Mouse (Mus musculus) intestine, postnatal 0 days (tissue): ENCODE measurements around the gene Map4k4. TPM values are rescaled to one million over a fixed set of nuclear protein-coding genes. Genes with fewer than 3 reads are reported as not detected.

Experiments used
- ATAC-seq: fragments of 200-750 bp; cut with Nextera tagmentation; 2 replicates; pipeline ENCODE4 v1.8.0; 2017; ENCODE audit warnings: mild to moderate bottlenecking, moderate TSS enrichment, moderate library complexity
- H3K27ac ChIP-seq: fragments of 300-500 bp; sonication (generic); 2 replicates; pipeline ENCODE4 v1.5.1; 2014; ENCODE audit warnings: mild to moderate bottlenecking, low read depth, low read length, moderate library complexity
- H3K27me3 ChIP-seq: fragments of 300-500 bp; sonication (generic); replicated peaks from 2 replicates; pipeline ENCODE4 v1.6.1; 2014; ENCODE audit warnings: low read length, mixed read lengths; ENCODE audit not compliant: control insufficient read depth, insufficient read depth
- H3K36me3 ChIP-seq: fragments of 300-500 bp; sonication (generic); 2 replicates; pipeline ENCODE4 v1.6.1; 2014; ENCODE audit warnings: mild to moderate bottlenecking, moderate library complexity; ENCODE audit not compliant: control insufficient read depth, insufficient read depth
- H3K4me1 ChIP-seq: fragments of 300-500 bp; sonication (generic); replicated peaks from 2 replicates; pipeline ENCODE4 v1.6.1; 2014; ENCODE audit warnings: antibody characterized with exemption, low read length, mixed read lengths; ENCODE audit not compliant: control insufficient read depth, insufficient read depth
- H3K4me2 ChIP-seq: fragments of 300-500 bp; sonication (generic); replicated peaks from 2 replicates; pipeline ENCODE4 v1.6.1; 2014; ENCODE audit warnings: low read depth, mild to moderate bottlenecking, moderate library complexity
- H3K4me3 ChIP-seq: fragments of 300-500 bp; sonication (generic); 2 replicates; pipeline ENCODE4 v1.5.1; 2014; ENCODE audit warnings: low read depth, low read length
- H3K9ac ChIP-seq: fragments of 300-500 bp; sonication (generic); 2 replicates; pipeline ENCODE4 v1.6.1; 2014; ENCODE audit warnings: mild to moderate bottlenecking, low read depth, low read length
- H3K9me3 ChIP-seq: fragments of 300-500 bp; sonication (generic); 2 replicates; pipeline ENCODE4 v1.6.1; 2016; ENCODE audit warnings: mixed run types; ENCODE audit not compliant: control insufficient read depth
- CTCF ChIP-seq: sonication (generic); IDR thresholded peaks from 2 replicates; pipeline ENCODE4 v1.5.1; 2016; ENCODE audit warnings: low read depth, mild to moderate bottlenecking, control low read depth, antibody characterized with exemption, moderate library complexity
- WGBS: fragments of 180-500 bp; shearing (Covaris S2); extraction: QIAGEN DNeasy Blood & Tissue Kit; methylation state at CpG from one replicate; pipeline ENCODE4 v1.1.7; 2014; 5-methylcytosine and 5-hydroxymethylcytosine counted together
- polyA plus RNA-seq: library from polyadenylated mRNA; unstranded; fragments of >200 nt; fragmentation: Nextera tagmentation; extraction: Ambion mirVana; gene quantifications from 2 replicates; pipeline ENCODE4 v1.2.1, GENCODE M21; 2015

Gene Map4k4
- polyA plus RNA-seq, 1 experiment from 2014 or later, result 6.8 TPM

- TF ChIP-seq CTCF, result no peak
- H3K9me3 ChIP-seq, result no peaks in the 10 kb centered on the region
- H3K36me3 ChIP-seq, result peaks cover 16% of the 10 kb centered on the region
- H3K4me1 ChIP-seq, result no peaks in the 10 kb centered on the region
- H3K4me2 ChIP-seq, result no peak overlapping the region
- no peak overlapping the region for H3K4me3 ChIP-seq
- H3K27ac ChIP-seq, result no peak overlapping the region
- no peak overlapping the region for H3K9ac ChIP-seq
- ATAC-seq, result no peak
- no peaks in the 10 kb centered on the region for H3K27me3 ChIP-seq
- 86% methylated on average over 5 of the region's 5 CpGs for WGBS
Measured at GRCm38 (mm10) chr1:40029597-40029996, 128.9 kb downstream of the Map4k4 start.

- Histone ChIP-seq H3K4me1 (no peaks in the 10 kb centered on the region), H3K4me2 (no peak overlapping the region), H3K4me3 (no peak overlapping the region), H3K27me3 (no peaks in the 10 kb centered on the region), H3K27ac (no peak overlapping the region), H3K36me3 (peaks cover 12% of the 10 kb centered on the region; the same call in 1 of the 2 replicates), H3K9me3 (no peaks in the 10 kb centered on the region), H3K9ac (no peak overlapping the region)
- ATAC-seq, result no peak
- TF ChIP-seq CTCF, result no peak
- 82% methylated on average over 14 of the region's 14 CpGs for WGBS
Measured at GRCm38 (mm10) chr1:40030287-40030975, 129.7 kb downstream of the Map4k4 start.

GRCm38 (mm10) chr1:40030976-40031356, 130.3 kb downstream of the Map4k4 start:
- Histone ChIP-seq H3K27me3 (no peaks in the 10 kb centered on the region), H3K9me3 (no peaks in the 10 kb centered on the region), H3K36me3 (0 out of 2 replicates have a peak, but pooled peaks cover 12% of the 10 kb centered on the region), H3K4me2 (no peak overlapping the region), H3K4me3 (no peak overlapping the region), H3K4me1 (no peaks in the 10 kb centered on the region), H3K9ac (no peak overlapping the region), H3K27ac (no peak overlapping the region)
- no peak for ATAC-seq
- TF ChIP-seq CTCF, result no peak
- 91% methylated on average over 8 of the region's 8 CpGs for WGBS

- H3K27me3 ChIP-seq, result no peaks in the 10 kb centered on the region
- 68% methylated on average over 2 of the region's 2 CpGs for WGBS
- ATAC-seq, result no peak
Measured at GRCm38 (mm10) chr1:40031626-40032025, 130.9 kb downstream of the Map4k4 start.

GRCm38 (mm10) chr1:40033315-40033714, 132.6 kb downstream of the Map4k4 start:
- ATAC-seq, result no peak
- WGBS, result 52% methylated on average over 4 of the region's 4 CpGs
- no peak overlapping the region for H3K4me3 ChIP-seq
- no peak overlapping the region for H3K4me2 ChIP-seq
- 0 out of 2 replicates have a peak, but pooled peaks cover 3% of the 10 kb centered on the region for H3K36me3 ChIP-seq
- no peaks in the 10 kb centered on the region for H3K9me3 ChIP-seq
- H3K27ac ChIP-seq, result no peak overlapping the region
- H3K9ac ChIP-seq, result no peak overlapping the region
- H3K27me3 ChIP-seq, result no peaks in the 10 kb centered on the region
- H3K4me1 ChIP-seq, result no peaks in the 10 kb centered on the region
- TF ChIP-seq CTCF, result no peak

More at GRCm38 (mm10) chr1:40031626-40032025, 130.9 kb downstream of the Map4k4 start:
- Histone ChIP-seq H3K4me1 (no peaks in the 10 kb centered on the region), H3K9ac (no peak overlapping the region), H3K9me3 (no peaks in the 10 kb centered on the region), H3K4me2 (no peak overlapping the region), H3K27ac (no peak overlapping the region), H3K4me3 (no peak overlapping the region), H3K36me3 (0 out of 2 replicates have a peak, but pooled peaks cover 6% of the 10 kb centered on the region)
- no peak for TF ChIP-seq CTCF

GRCm38 (mm10) chr1:40033743-40034420, 133.2 kb downstream of the Map4k4 start:
- no peaks in the 10 kb centered on the region for H3K4me1 ChIP-seq
- 68% methylated on average over 12 of the region's 12 CpGs for WGBS
- no peak overlapping the region for H3K4me3 ChIP-seq
- H3K27me3 ChIP-seq, result no peaks in the 10 kb centered on the region
- no peak overlapping the region for H3K4me2 ChIP-seq
- no peak overlapping the region for H3K9ac ChIP-seq
- no peaks in the 10 kb centered on the region for H3K9me3 ChIP-seq
- no peak overlapping the region for H3K27ac ChIP-seq
- ATAC-seq, result peak; percentile 28; the same call in 1 of the 2 replicates
- no peak for TF ChIP-seq CTCF
- 0 out of 2 replicates have a peak, but pooled peaks cover 3% of the 10 kb centered on the region for H3K36me3 ChIP-seq
